Mouse (Mus musculus): ENCODE data around the gene Efcab11.
A peak's percentile ranks its signal among the peaks of the same experiment; 100 is the strongest.

GRCm38 (mm10) chr12:99735172-99735571 is 149.1 kb downstream of the Efcab11 start:
- TF ChIP-seq POLR2AphosphoS2 (IDR thresholded peaks at IDR 0.05; ENCODE audit: low read depth, low read length): no peak
- no peak for TF ChIP-seq CTCF (conservative IDR thresholded peaks at IDR 0.05 in 1 of 2, IDR thresholded peaks at IDR 0.05 in 1 of 2; ENCODE audit: low read depth in 2 of 2, low read length in 2 of 2)
- no peak for TF ChIP-seq MAX (IDR thresholded peaks at IDR 0.05; ENCODE audit: low read length)
- peak; percentile 35; the same call in 1 of the 2 replicates for TF ChIP-seq EP300 (IDR thresholded peaks at IDR 0.05; ENCODE audit: low read length)
- no peak for TF ChIP-seq POLR2A (IDR thresholded peaks at IDR 0.05; ENCODE audit: low read depth, low read length)
- TF ChIP-seq NRF1 (IDR thresholded peaks at IDR 0.05; ENCODE audit: low read depth, low read length): no peak
- no peak for TF ChIP-seq NELFE (IDR thresholded peaks at IDR 0.05; ENCODE audit: low read depth, low read length)
- TF ChIP-seq MEF2A (IDR thresholded peaks at IDR 0.05; ENCODE audit: borderline replicate concordance, low read depth, low read length): no peak
- no peak for TF ChIP-seq PAX5 (IDR thresholded peaks at IDR 0.05; ENCODE audit: low read length)
- TF ChIP-seq RCOR1 (conservative IDR thresholded peaks at IDR 0.05; ENCODE audit: low read depth, low read length): no peak
- no peak for TF ChIP-seq CHD2 (IDR thresholded peaks at IDR 0.05; ENCODE audit: low read length)
- TF ChIP-seq ELF1 (IDR thresholded peaks at IDR 0.05; ENCODE audit: low read depth, low read length): no peak
- TF ChIP-seq MAFK (IDR thresholded peaks at IDR 0.05; ENCODE audit: insufficient replicate concordance, low read length): no peak
- no peak for TF ChIP-seq SIN3A (IDR thresholded peaks at IDR 0.05; ENCODE audit: low read length)
